Mouse (Mus musculus) cortical plate, adult 2 months (tissue): ENCODE measurements at regions not wholly inside any gene's neighbourhood (a gene's known extent, or its start where the extent isn't known, plus 50 kb on each side); places are given as distances from the start of the nearest gene placed in this dataset.

Source experiments
- CTCF ChIP-seq: fragments of 200-500 bp; IDR thresholded peaks from 2 replicates; pipeline ENCODE4 v1.5.1; 2011; ENCODE audit warnings: mild to moderate bottlenecking, control low read depth, low read length; ENCODE audit not compliant: insufficient read depth; ENCODE audit errors: extremely low read depth
- POLR2A ChIP-seq: fragments of 200-500 bp; IDR thresholded peaks from 2 replicates; pipeline ENCODE4 v1.6.1; 2011; ENCODE audit warnings: mild to moderate bottlenecking, low read length, control low read depth; ENCODE audit not compliant: insufficient read depth; ENCODE audit errors: extremely low read depth

DNA sequence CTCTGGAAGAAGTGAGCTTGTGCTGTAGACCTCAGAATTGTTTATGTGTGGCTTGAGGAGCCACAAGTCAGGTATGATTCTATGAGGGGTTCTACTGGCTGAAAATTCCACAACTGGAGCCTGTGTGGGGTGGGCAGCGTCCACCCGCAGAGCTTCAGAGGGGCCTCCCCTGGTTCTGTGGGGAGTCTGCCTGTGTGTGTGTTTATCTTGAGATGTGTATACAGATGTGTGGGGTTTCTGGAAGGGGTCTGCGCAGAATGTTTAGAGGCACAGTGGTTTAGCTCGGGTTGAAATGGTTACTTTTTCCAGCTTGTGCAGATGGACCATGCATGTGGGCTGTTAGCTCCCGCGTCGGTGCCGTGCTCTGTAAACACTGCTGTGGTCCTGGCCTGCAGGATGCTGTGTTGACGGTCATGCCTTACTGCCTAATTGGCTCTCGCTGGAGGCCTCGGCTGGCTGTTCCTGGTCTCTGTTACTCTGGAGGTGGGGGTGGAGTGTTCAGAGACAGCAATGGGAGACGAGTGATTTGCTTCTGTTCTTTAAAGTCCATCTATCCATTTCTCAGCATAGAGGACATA is 68.3 kb upstream of the Ptch1 start:
- TF ChIP-seq CTCF = no peak
- no peak for TF ChIP-seq POLR2A
